Mouse (Mus musculus): ENCODE measurements around the gene Olfr24. TPM values are rescaled to one million over a fixed set of nuclear protein-coding genes. Genes with fewer than 3 reads are reported as not detected.

The Olfr24 gene
- polyA plus RNA-seq, 1 experiment from 2014 or later, result not detected

Other genes starting within 250 kb of the Olfr24 start
- 1.7 TPM in 2 replicates for gene Muc16, start 89.5 kb downstream of the Olfr24 start, polyA plus RNA-seq (2016; fragmentation: Nextera tagmentation; extraction: Ambion mirVana)
- gene Olfr828, start 55.5 kb upstream of the Olfr24 start, polyA plus RNA-seq (2016; fragmentation: Nextera tagmentation; extraction: Ambion mirVana), result not detected in 2 replicates
- gene Olfr829, start 90.9 kb upstream of the Olfr24 start, polyA plus RNA-seq (2016; fragmentation: Nextera tagmentation; extraction: Ambion mirVana), result not detected in 2 replicates
- not detected in 2 replicates for gene Olfr830, start 110.7 kb upstream of the Olfr24 start, polyA plus RNA-seq (2016; fragmentation: Nextera tagmentation; extraction: Ambion mirVana)
- not detected in 2 replicates for gene Olfr832, start 173.1 kb upstream of the Olfr24 start, polyA plus RNA-seq (2016; fragmentation: Nextera tagmentation; extraction: Ambion mirVana)
- gene Olfr834, start 224.0 kb upstream of the Olfr24 start, polyA plus RNA-seq (2016; fragmentation: Nextera tagmentation; extraction: Ambion mirVana), result not detected in 2 replicates